Mouse (Mus musculus) macrophage (primary cell): Measurements from ENCODE around the gene Chd1. TPM values are rescaled to one million over a fixed set of nuclear protein-coding genes. Genes with fewer than 3 reads are reported as not detected.
"Not testable (repeated sequence)": the region's sequence is repeated elsewhere in the genome, so short reads cannot be mapped to it uniquely, and the experiment has no call there.

Experiments
- H3K27ac ChIP-seq: fragments of 350-480 bp; formaldehyde crosslinking; 2 replicates; pipeline ENCODE4 v1.9.0; 2021
- H3K36me3 ChIP-seq: fragments of 350-480 bp; formaldehyde crosslinking; 2 replicates; pipeline ENCODE4 v1.9.0; 2021; ENCODE audit errors: inconsistent target
- H3K4me3 ChIP-seq: fragments of 350-480 bp; formaldehyde crosslinking; 2 replicates; pipeline ENCODE4 v1.9.0; 2021; ENCODE audit errors: inconsistent target
- H3K79me2 ChIP-seq: fragments of 350-480 bp; formaldehyde crosslinking; 2 replicates; pipeline ENCODE4 v1.9.0; 2021; ENCODE audit errors: inconsistent target
- WGBS: methylation state at CpG from one replicate; pipeline ENCODE4 v1.1.7; 2026; ENCODE audit warnings: inconsistent platforms; ENCODE audit not compliant: missing documents; 5-methylcytosine and 5-hydroxymethylcytosine counted together
- polyA plus RNA-seq: library from polyadenylated mRNA; stranded (reverse); fragments of 250-400 nt; gene quantifications from 3 replicates; pipeline ENCODE4 v1.2.4, GENCODE M21; 2018; ENCODE audit warnings: inconsistent platforms

Gene Chd1
- polyA plus RNA-seq, 1 experiment from 2014 or later = 24.4 TPM

DNA sequence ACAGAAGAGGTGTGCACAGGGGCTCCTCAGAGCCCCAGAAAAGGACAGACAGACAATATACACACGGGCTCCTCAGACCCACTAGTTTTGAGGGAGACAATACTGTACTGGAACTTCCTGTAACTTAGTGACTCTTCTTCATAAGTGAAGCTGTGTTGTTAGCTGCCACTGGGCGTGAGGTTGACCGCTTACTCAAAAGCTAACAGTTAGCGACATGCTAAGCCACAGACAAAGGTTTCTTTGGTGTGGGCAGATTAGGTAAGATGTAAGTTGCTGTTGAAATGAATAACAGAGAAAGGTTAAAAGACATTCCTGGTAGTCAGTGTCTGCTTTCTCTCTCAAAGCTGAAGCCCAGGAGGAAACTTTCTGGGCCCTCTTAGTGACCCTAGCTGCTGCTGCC, 9.7 kb downstream of the Chd1 start:
- Histone ChIP-seq H3K27ac (no peak overlapping the region), H3K79me2 (peaks cover 100% of the 10 kb centered on the region), H3K36me3 (no peaks in the 10 kb centered on the region), H3K4me3 (no peak overlapping the region)
- WGBS = 73% methylated on average over 4 of the region's 4 CpGs

GRCm38 (mm10) chr17:15715013-15715902, 10.5 kb downstream of the Chd1 start:
- 83% methylated on average over 3 of the region's 3 CpGs for WGBS
- Histone ChIP-seq H3K27ac (no peak overlapping the region), H3K36me3 (no peaks in the 10 kb centered on the region), H3K4me3 (no peak overlapping the region), H3K79me2 (peaks cover 100% of the 10 kb centered on the region)

DNA sequence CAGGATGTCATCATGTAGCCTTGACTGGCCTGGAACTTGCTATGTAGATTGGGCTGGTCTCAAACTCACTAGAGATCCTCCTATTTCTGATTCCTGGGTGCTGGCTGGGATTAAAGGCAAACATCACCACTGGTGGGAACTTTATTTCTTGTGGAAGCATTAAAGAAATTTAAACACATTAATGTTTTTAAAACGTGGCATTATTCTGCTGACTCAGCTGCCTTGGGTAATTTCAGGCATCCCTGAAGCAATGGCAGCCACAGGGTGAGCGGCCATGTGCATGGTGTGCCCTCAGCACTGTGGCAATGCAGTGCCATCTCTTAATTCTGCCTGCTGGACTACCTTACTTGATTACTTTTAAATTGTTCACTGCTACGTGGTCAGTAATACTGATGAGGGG, 11.2 kb downstream of the Chd1 start:
- Histone ChIP-seq H3K27ac (no peak overlapping the region), H3K79me2 (peaks cover 100% of the 10 kb centered on the region), H3K4me3 (no peak overlapping the region), H3K36me3 (no peaks in the 10 kb centered on the region)
- WGBS = 96% methylated on average over 3 of the region's 3 CpGs

DNA sequence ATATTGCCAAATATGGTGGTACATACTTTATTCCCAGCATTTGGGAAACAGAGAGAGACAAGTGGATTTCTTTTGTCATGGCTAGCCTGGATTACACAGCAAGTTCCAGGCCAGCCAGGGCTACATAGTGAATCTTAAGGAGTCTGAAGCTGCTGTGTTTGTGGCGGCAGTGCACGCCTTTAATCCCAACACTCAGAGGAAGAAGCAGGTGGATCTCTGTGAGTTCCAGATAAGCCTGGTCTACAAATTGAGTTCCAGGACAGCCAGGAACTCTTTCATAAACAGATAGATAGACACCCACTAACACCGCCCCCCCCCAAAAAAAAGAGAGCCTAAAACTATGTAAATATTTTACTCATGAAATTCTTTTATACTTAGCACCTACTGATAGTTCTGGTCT, 16.1 kb downstream of the Chd1 start:
- Histone ChIP-seq H3K4me3 (no peak overlapping the region), H3K27ac (no peak overlapping the region), H3K36me3 (peaks cover 5% of the 10 kb centered on the region; the same call in 1 of the 2 replicates), H3K79me2 (peaks cover 90% of the 10 kb centered on the region)
- WGBS = 98% methylated on average over 3 of the region's 3 CpGs

DNA sequence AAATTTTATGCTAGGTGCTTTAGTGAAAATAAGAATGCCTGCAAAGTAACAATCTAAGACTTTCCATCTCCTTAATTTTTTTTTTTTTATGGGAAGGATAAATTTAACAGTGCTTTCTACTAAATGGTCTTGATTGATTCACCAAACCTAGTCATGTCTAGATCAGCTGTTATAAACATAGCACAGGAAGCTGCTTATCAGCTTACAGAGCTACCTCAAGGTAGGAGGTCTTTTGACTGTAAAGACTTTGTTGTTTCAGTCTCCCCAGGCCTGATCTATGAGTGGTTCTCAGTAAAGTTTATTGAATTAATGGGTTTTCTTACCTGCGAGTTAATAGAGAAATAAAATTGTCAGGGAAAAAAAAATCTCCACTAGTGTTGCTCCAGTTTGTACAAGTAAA, 18.5 kb downstream of the Chd1 start:
- Histone ChIP-seq H3K27ac (no peak overlapping the region), H3K79me2 (peaks cover 66% of the 10 kb centered on the region), H3K4me3 (no peak overlapping the region), H3K36me3 (peaks cover 25% of the 10 kb centered on the region)
- 77% methylated on average over 1 of the region's 1 CpGs for WGBS

- 100% methylated on average over 2 of the region's 5 CpGs for whole genome bisulfite sequencing
- not testable (repeated sequence) for H3K4me3 ChIP-seq, H3K27ac ChIP-seq
- H3K79me2 ChIP-seq = peaks cover 59% of the 10 kb centered on the region
- H3K36me3 ChIP-seq = peaks cover 25% of the 10 kb centered on the region
These were observed 19.2 kb downstream of the Chd1 start for GRCm38 (mm10) chr17:15723866-15724475.

DNA sequence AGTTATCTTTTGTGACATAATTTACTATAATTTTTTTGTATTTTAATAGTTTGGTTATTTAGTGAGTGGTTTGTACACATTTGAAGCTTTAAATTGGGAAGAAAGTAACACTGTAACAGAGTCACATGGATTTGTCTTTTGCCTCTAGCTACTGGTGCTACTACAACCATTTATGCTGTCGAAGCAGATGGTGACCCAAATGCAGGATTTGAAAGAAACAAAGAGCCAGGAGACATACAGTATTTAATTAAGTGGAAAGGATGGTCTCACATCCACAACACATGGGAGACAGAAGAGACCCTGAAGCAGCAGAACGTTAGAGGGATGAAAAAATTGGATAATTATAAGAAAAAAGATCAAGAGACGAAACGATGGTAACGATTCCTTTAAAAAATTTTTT, 26.9 kb downstream of the Chd1 start:
- no peak overlapping the region for H3K4me3 ChIP-seq
- no peak overlapping the region for H3K27ac ChIP-seq
- no peaks in the 10 kb centered on the region; the same call in 1 of the 2 replicates for H3K79me2 ChIP-seq
- peaks cover 54% of the 10 kb centered on the region for H3K36me3 ChIP-seq
- WGBS = 92% methylated on average over 5 of the region's 5 CpGs

DNA sequence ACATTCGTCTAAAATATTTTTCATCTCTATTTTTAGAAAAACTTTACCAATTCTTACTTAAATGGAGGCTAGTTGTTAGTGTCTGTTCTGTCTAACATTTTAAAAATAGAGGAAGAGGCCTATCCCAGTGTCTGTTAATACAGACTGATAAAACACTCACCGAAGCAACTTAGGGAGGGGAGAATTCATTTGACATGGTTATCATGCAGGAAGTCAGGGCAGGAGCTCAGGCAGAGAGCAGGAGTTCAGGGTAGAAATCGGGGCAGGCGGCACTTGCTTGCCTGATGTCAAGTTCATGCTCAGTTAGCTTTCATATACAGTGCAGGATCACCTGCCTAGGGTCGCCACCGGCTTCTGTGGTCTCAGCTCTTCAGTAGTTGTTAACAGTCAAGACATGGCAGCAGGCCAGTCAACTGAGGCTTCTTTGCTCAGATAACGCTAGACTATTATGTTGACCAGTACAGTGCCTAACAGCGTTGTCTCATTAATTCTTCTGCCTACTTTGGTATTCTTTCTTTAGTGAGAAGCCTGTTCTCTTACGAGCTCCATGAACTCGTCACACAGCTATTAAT, 32.7 kb downstream of the Chd1 start:
- no peak overlapping the region for H3K27ac ChIP-seq
- H3K4me3 ChIP-seq = no peak overlapping the region
- peaks cover 50% of the 10 kb centered on the region for H3K36me3 ChIP-seq
- 95% methylated on average over 10 of the region's 10 CpGs for WGBS
- H3K79me2 ChIP-seq = no peaks in the 10 kb centered on the region

DNA sequence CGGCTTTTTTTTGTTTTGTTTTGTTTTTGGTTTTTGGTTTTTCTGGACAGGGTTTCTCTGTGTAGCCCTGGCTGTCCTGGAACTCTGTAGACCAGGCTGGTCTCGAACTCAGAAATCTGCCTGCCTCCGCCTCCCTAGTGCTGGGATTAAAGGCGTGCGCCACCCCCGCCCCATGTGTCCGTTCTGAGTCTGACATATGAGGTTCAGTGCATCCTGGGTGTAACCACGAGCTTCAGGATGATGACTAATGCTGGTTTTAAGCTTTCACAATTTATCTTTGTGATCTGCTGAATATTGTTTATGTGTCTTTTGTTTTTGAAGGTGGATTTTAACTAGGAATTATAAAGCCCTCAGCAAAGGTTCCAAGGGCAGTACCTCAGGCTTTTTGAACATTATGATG, 37.1 kb downstream of the Chd1 start:
- WGBS = 71% methylated on average over 8 of the region's 8 CpGs
- Histone ChIP-seq H3K36me3 (peaks cover 50% of the 10 kb centered on the region), H3K79me2 (no peaks in the 10 kb centered on the region), H3K27ac (no peak overlapping the region), H3K4me3 (no peak overlapping the region)

- Histone ChIP-seq H3K36me3 (peaks cover 50% of the 10 kb centered on the region), H3K79me2 (no peaks in the 10 kb centered on the region)
These were observed 38.2 kb downstream of the Chd1 start for GRCm38 (mm10) chr17:15742953-15743352.

DNA sequence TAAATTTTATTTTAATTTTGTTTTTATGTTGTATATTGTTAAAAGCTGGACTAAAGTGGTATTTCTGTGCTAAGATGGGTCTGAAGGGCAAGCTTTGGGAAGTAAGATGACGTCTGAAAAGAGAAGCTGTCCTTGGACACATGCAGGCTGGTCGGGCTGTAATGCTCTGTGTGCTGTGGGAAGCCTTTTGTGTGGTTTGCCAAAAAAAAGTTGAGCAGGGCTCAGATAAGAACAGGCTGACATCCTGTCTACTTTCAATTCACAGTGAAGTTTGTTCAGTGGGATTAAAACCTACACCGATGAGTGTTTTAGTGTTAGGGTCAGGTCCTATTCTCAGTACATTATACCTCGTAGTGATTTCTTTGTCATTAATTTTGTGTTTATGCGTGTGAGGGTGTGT, 38.6 kb downstream of the Chd1 start:
- H3K79me2 ChIP-seq = no peaks in the 10 kb centered on the region
- no peak overlapping the region for H3K4me3 ChIP-seq
- WGBS = 56% methylated on average over 5 of the region's 5 CpGs
- no peak overlapping the region for H3K27ac ChIP-seq
- H3K36me3 ChIP-seq = peaks cover 50% of the 10 kb centered on the region

More at GRCm38 (mm10) chr17:15742953-15743352, 38.2 kb downstream of the Chd1 start:
- H3K4me3 ChIP-seq = no peak overlapping the region
- H3K27ac ChIP-seq = no peak overlapping the region
- 91% methylated on average over 10 of the region's 10 CpGs for WGBS

- peaks cover 55% of the 10 kb centered on the region for H3K36me3 ChIP-seq
- 90% methylated on average over 11 of the region's 11 CpGs for WGBS
- no peak overlapping the region for H3K4me3 ChIP-seq
- H3K27ac ChIP-seq = no peak overlapping the region
- no peaks in the 10 kb centered on the region for H3K79me2 ChIP-seq
These were observed 41.9 kb downstream of the Chd1 start for GRCm38 (mm10) chr17:15746696-15747095.

DNA sequence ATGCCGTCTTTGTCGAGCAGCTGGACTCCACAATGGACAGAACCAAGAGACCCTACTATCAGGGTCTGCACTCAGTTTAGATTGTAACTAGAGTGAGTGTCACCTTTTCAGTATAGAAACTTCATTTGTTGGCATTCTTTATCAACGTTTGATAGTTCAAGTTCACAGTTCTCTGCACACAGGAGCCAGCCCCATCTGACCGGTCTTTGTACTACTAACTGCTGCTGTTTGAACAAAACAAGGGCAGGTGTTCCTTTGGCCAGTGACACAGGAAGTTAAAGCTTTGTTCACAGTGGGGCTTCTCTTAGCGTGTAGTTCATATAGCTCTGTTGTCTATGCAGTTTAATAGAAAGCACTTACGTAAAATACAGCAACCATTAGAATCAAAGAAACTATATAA, 43.3 kb downstream of the Chd1 start:
- 88% methylated on average over 6 of the region's 6 CpGs for WGBS
- Histone ChIP-seq H3K4me3 (no peak overlapping the region), H3K36me3 (peaks cover 67% of the 10 kb centered on the region)

DNA sequence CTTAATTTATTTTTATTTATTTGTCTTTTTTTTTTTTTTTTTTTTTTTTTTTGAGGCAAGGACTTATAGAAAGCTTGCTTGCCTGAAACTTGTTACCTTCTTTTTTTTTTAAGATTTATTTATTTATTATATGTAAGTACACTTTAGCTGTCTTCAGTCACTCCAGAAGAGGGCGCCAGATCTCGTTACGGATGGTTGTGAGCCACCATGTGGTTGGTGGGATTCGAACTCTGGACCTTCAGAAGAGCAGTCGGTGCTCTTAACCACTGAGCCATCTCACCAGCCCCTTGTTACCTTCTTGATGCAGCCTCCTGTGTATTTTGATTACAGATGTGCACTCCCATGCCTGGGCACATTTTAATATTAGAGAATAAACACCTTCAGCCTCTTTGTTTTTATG, 46.5 kb downstream of the Chd1 start:
- H3K27ac ChIP-seq, H3K79me2 ChIP-seq, H3K4me3 ChIP-seq: not testable (repeated sequence)
- H3K36me3 ChIP-seq = peaks cover 87% of the 10 kb centered on the region
- WGBS = 93% methylated on average over 5 of the region's 5 CpGs

More for the DNA sequence above, 43.3 kb downstream of the Chd1 start:
- H3K27ac ChIP-seq = no peak overlapping the region
- no peaks in the 10 kb centered on the region for H3K79me2 ChIP-seq

DNA sequence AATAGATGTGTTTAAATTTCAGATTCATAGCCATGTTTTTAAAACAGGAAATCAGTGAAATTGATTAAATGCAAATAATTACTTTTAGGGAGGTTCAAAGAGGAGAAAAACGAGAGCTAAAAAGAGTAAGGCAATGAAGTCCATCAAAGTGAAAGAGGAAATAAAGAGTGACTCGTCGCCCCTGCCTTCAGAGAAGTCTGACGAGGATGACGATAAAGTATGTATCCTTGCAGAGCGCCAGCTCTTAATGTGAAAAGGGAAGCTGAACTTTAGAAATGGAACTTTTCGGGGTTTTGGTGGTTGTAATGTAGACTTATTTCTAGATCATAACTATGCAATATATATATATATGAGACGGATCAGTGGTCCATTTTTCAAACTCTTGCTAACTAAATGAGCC, 56.4 kb downstream of the Chd1 start:
- peaks cover 46% of the 10 kb centered on the region for H3K36me3 ChIP-seq
- H3K4me3 ChIP-seq = no peak overlapping the region; the same call in 1 of the 2 replicates
- H3K79me2 ChIP-seq = no peaks in the 10 kb centered on the region
- H3K27ac ChIP-seq = no peak overlapping the region
- WGBS = 4% methylated on average over 8 of the region's 8 CpGs
